Mouse (Mus musculus): ENCODE measurements at regions not wholly inside any gene's neighbourhood (a gene's known extent, or its start where the extent isn't known, plus 50 kb on each side); places are given as distances from the start of the nearest gene placed in this dataset.

DNA sequence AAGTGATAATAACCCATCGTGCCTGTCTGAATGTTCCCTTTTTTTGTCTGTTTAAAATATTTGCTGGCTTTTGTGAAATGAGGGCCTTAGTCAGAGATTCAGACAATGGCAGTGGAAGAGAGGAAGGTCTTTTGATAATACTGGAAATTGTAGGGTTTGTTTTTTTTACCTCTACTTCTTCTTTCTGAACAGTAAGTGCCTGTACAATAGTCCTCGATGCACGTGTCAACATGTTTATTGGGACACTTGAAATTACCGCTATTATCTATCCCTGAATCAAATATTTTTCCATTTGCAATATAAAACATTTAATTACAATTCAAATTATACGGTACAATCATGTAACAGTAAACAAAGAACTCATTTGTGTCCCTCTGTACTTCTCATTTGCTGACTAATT, 733.5 kb downstream of the Fam19a2 start:
- no peaks in the 10 kb centered on the region for H3K27me3 ChIP-seq
- no peaks in the 10 kb centered on the region for H3K36me3 ChIP-seq
- no peaks in the 10 kb centered on the region for H3K9me3 ChIP-seq
- no peak overlapping the region for H3K27ac ChIP-seq (replicated peaks)
- WGBS: 85% methylated on average over 5 of the region's 5 CpGs
- no peak overlapping the region for H3K4me3 ChIP-seq
- H3K9ac ChIP-seq (replicated peaks): no peak overlapping the region
- no peak overlapping the region for H3K4me2 ChIP-seq (replicated peaks)
- no peaks in the 10 kb centered on the region for H3K4me1 ChIP-seq
- no peak for ATAC-seq (ENCODE audit: low FRiP score, low read depth)

DNA sequence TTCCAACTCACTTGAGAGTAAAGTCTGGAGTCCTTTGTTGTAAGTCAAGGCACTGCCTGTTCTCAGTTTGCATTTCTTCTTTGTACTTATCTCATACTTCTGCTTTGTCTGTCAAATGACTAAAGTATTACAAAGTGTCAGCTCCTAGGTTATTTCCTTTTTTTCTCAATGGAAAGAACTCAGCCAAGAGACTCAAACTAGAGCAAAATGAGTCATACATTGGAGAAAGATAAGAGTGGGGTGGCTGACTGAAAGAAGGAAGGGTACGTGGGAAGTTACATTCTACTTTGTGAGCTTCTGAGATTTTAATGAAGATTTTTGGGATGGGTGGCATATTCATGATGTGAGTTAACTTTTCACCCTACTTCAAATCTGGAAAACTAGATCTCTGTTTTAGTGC, 735.2 kb downstream of the Fam19a2 start:
- Histone ChIP-seq H3K9ac (replicated peaks) (no peak overlapping the region), H3K4me1 (no peaks in the 10 kb centered on the region), H3K27ac (replicated peaks) (no peak overlapping the region), H3K9me3 (no peaks in the 10 kb centered on the region), H3K36me3 (no peaks in the 10 kb centered on the region), H3K4me3 (no peak overlapping the region), H3K27me3 (no peaks in the 10 kb centered on the region), H3K4me2 (replicated peaks) (no peak overlapping the region)
- no peak for ATAC-seq (ENCODE audit: low FRiP score, low read depth)
- 90% methylated on average over 1 of the region's 1 CpGs for WGBS

DNA sequence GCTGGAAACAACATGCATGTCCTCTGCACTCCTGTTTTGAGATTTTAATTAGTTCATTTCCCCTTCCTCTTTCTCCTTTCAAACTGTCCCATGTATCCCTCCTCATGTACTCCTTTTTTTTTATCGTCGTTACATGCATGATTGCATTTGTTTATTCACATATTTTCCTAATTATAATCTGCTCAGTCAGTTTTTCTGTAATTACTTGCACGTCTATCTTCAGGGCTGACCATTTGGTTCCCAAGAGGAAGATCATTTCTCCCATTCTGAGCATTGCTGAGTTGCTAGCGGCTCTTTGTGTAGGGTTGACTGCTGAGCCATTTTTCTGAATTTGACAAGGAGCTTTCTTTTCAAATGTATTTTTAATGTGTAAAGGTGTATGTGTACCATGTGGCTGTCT, 781.2 kb downstream of the Fam19a2 start:
- 75% methylated on average over 4 of the region's 4 CpGs for WGBS
- Histone ChIP-seq H3K4me3 (no peak overlapping the region), H3K4me2 (replicated peaks) (no peak overlapping the region), H3K9ac (replicated peaks) (no peak overlapping the region), H3K4me1 (no peaks in the 10 kb centered on the region), H3K36me3 (no peaks in the 10 kb centered on the region), H3K27me3 (no peaks in the 10 kb centered on the region), H3K9me3 (no peaks in the 10 kb centered on the region), H3K27ac (replicated peaks) (no peak overlapping the region)
- ATAC-seq (ENCODE audit: low FRiP score, low read depth): no peak

DNA sequence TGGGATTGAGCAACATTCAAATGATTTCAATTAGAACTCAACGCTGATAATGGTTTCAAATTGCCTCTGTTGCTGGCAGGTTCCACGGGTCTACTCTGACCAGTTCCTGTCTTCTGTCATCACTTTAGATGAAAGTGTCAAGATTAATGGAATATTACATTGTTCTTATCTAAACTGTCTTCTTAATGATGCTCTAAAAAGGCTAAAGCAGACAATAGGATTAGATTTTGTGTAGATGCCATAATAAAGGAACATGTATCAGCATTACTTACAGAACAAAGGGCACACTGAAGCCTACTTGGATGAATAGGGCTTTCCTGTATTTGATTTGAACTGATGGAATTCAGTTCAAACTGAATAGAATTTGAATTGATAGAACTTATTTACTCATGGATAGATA, 782.0 kb downstream of the Fam19a2 start:
- 85% methylated on average over 2 of the region's 2 CpGs for WGBS
- Histone ChIP-seq H3K4me1 (no peaks in the 10 kb centered on the region), H3K4me2 (replicated peaks) (no peak overlapping the region), H3K36me3 (no peaks in the 10 kb centered on the region), H3K9me3 (no peaks in the 10 kb centered on the region), H3K27ac (replicated peaks) (no peak overlapping the region), H3K9ac (replicated peaks) (no peak overlapping the region), H3K27me3 (no peaks in the 10 kb centered on the region), H3K4me3 (no peak overlapping the region)
- ATAC-seq (ENCODE audit: low FRiP score, low read depth): no peak

DNA sequence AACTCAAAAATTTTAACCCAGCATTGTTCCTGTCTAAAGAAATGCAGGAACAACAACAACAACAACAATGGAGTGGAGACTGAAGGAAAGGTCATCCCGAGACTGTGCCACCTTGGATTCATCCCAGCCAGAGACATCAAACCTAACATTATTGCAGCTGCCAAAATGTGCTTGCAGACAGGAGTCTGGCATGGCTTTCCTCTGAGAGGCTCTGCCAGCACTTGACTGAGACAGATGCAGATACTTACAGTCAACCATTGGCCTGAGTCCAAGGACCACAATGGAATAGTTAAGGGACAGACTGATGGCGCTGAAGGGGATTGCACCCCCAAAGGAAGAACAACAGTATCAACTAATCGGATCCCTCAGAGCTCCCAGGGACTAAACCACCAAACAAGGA, 819.0 kb downstream of the Fam19a2 start:
- no peak overlapping the region for H3K4me3 ChIP-seq
- H3K27ac ChIP-seq (replicated peaks): no peak overlapping the region
- H3K9ac ChIP-seq (replicated peaks): no peak overlapping the region
- 79% methylated on average over 3 of the region's 3 CpGs for WGBS
- H3K9me3 ChIP-seq: no peaks in the 10 kb centered on the region
- no peak for ATAC-seq (ENCODE audit: low FRiP score, low read depth)
- H3K4me1 ChIP-seq: no peaks in the 10 kb centered on the region
- no peaks in the 10 kb centered on the region for H3K36me3 ChIP-seq
- H3K27me3 ChIP-seq: no peaks in the 10 kb centered on the region
- H3K4me2 ChIP-seq (replicated peaks): no peak overlapping the region

DNA sequence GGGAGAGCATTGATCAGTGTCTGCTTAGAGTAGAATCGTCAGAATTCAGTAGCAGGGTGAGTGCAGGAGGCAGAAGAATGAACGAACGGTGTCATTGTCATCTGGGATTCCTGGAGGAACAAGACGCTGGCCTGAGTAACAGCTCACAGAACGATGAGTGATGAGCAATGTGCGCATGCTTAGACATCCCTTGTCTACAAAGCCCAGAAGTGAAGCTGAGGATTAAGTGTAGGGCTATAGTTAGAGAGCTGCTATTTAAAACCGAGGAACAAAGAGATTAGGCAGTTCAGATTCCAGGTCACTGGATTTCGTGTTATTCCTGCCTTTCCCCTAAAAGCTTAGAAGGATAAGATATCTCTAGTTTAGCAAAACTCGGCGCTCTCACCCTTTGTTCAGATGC, 826.8 kb downstream of the Fam19a2 start:
- H3K27ac ChIP-seq (replicated peaks): no peak overlapping the region
- ATAC-seq (ENCODE audit: low FRiP score, low read depth): no peak
- H3K27me3 ChIP-seq: no peaks in the 10 kb centered on the region
- no peak overlapping the region for H3K4me2 ChIP-seq (replicated peaks)
- H3K4me3 ChIP-seq: no peak overlapping the region
- no peaks in the 10 kb centered on the region for H3K4me1 ChIP-seq
- WGBS: 51% methylated on average over 10 of the region's 10 CpGs
- H3K36me3 ChIP-seq: no peaks in the 10 kb centered on the region
- no peak overlapping the region for H3K9ac ChIP-seq (replicated peaks)
- H3K9me3 ChIP-seq: no peaks in the 10 kb centered on the region

DNA sequence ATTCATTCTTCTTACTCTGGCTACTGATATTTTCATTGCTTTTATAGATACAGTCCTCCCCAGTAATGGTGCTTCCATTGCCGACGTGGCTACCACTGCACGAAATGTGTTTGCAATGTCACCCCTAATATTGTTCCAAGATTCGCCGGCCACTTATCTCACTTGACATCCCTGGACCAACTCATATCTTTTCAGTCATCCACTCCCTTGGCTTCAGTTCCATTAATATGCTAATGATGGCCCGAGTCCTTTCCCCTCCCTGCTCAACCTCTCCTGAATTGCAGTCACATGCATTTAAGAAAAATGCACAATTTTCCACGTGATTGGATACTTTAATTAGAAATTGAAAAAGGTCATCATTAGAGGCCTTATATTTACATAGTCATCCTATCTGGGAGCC, 827.6 kb downstream of the Fam19a2 start:
- Histone ChIP-seq H3K9ac (replicated peaks) (no peak overlapping the region), H3K4me3 (no peak overlapping the region), H3K4me2 (replicated peaks) (no peak overlapping the region), H3K27ac (replicated peaks) (no peak overlapping the region), H3K9me3 (no peaks in the 10 kb centered on the region), H3K4me1 (no peaks in the 10 kb centered on the region), H3K27me3 (no peaks in the 10 kb centered on the region), H3K36me3 (no peaks in the 10 kb centered on the region)
- ATAC-seq (ENCODE audit: low FRiP score, low read depth): 0 out of 2 replicates have a peak, but pooled peaks have one; percentile 6
- WGBS: 77% methylated on average over 7 of the region's 7 CpGs

DNA sequence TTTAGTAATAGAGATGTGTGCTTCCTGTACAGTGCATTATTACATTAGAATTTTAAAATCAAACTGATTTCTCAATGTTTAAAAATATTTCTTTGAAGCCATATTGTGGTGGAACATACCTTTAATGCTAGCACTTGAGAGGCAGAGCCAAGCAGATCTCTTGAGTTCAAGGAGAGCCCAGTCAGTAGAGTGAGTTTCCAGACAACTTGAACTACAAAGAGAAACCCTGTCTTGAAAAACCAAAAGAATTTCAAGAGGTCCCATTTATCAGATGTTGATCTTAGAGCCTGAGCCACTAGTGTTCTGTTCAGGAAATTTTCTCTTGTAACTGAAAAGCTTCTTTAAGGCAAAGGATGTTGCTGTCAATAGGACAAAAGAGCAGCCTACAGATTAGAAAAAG, 855.8 kb downstream of the Fam19a2 start:
- no peak for ATAC-seq (ENCODE audit: low FRiP score, low read depth)
- Histone ChIP-seq H3K27ac (replicated peaks) (no peak overlapping the region), H3K4me3 (no peak overlapping the region), H3K9ac (replicated peaks) (no peak overlapping the region), H3K4me2 (replicated peaks) (no peak overlapping the region), H3K36me3 (no peaks in the 10 kb centered on the region), H3K4me1 (no peaks in the 10 kb centered on the region), H3K27me3 (no peaks in the 10 kb centered on the region), H3K9me3 (no peaks in the 10 kb centered on the region)

DNA sequence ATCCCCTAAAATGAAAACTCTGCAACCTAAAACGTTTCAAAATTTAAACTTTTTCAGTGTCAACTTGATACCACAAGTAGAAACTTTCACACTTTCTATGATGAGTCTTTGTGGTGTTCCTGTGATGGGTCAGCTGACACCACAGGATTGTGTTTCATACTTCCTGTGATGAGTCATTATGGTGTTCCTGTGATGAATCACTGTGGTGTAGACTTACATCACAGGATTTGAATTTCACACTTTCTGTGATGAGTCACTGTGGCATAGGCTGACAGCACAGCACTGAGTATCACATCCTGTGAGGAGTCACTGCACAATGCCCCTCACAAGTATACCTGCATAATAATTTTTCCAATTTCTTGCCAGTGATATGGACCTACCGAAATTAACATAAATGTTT, 874.7 kb downstream of the Fam19a2 start:
- 78% methylated on average over 2 of the region's 2 CpGs for WGBS
- Histone ChIP-seq H3K4me3 (no peak overlapping the region), H3K27me3 (no peaks in the 10 kb centered on the region), H3K4me1 (no peaks in the 10 kb centered on the region), H3K36me3 (no peaks in the 10 kb centered on the region), H3K4me2 (replicated peaks) (no peak overlapping the region), H3K9ac (replicated peaks) (no peak overlapping the region), H3K27ac (replicated peaks) (no peak overlapping the region), H3K9me3 (no peaks in the 10 kb centered on the region)
- ATAC-seq (ENCODE audit: low FRiP score, low read depth): no peak

DNA sequence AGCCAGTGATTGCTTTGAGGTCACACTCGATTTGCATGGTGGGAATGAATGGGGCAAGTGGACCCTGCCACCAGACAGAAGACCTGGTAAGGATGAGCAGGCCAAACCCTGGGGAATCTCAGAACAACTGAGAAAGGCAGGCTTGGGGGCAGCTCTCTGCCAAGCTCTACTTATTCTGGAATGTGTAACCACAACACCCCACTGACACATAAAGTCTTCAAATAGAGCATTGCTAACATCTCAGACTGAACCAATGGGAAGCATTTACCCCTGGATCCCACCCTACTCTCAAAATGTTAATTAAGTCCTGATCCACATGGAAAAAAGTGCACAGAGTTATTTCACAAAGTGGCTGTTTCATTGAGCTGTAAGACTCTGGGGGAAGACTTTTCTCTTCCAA, 878.5 kb downstream of the Fam19a2 start:
- H3K4me3 ChIP-seq: no peak overlapping the region
- H3K4me1 ChIP-seq: peaks cover 5% of the 10 kb centered on the region; the same call in 1 of the 2 replicates
- H3K4me2 ChIP-seq (replicated peaks): no peak overlapping the region
- WGBS: 69% methylated on average over 1 of the region's 1 CpGs
- H3K27ac ChIP-seq (replicated peaks): no peak overlapping the region
- H3K9ac ChIP-seq (replicated peaks): no peak overlapping the region
- no peaks in the 10 kb centered on the region for H3K36me3 ChIP-seq
- H3K27me3 ChIP-seq: no peaks in the 10 kb centered on the region
- H3K9me3 ChIP-seq: no peaks in the 10 kb centered on the region
- no peak for ATAC-seq (ENCODE audit: low FRiP score, low read depth)

DNA sequence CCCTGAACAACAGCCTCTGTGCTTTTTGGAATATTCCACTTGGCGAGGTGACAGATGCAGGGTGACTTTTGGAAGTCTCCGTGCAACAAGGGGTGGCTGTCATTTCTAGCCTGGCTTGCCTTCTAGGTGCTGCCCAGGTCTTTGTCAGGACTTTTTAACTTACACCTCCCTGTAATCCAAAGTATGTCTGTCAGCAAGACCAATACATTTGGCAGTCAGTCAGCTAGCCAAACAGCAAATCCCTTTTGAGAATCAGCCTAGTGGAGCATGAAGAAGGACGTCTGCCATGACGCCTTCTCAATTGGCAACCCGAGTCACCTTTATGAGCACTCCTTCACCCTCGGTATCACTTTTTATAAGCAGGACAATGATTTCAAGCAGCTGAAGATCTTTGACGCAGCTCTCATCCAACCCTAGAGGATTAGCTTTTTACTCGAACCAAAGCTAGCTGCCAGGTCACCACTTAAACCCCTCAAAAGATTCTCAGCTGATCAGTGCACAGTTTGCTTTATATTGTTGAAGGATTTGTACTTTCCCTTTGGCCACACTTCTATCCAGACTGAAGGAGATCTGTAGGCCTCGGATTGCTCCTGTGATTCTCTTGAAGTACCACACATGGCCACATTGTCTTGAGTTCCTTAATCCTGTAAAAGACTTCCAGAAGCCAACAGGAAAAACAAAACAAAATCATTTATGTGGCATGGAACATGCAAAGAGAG, 883.1 kb downstream of the Fam19a2 start:
- Histone ChIP-seq H3K9me3 (no peaks in the 10 kb centered on the region), H3K4me2 (replicated peaks) (no peak overlapping the region), H3K36me3 (no peaks in the 10 kb centered on the region), H3K4me3 (no peak overlapping the region), H3K27ac (replicated peaks) (no peak overlapping the region), H3K27me3 (no peaks in the 10 kb centered on the region), H3K9ac (replicated peaks) (no peak overlapping the region), H3K4me1 (peaks cover 5% of the 10 kb centered on the region; the same call in 1 of the 2 replicates)
- WGBS: 13% methylated on average over 9 of the region's 9 CpGs
- no peak for ATAC-seq (ENCODE audit: low FRiP score, low read depth)

DNA sequence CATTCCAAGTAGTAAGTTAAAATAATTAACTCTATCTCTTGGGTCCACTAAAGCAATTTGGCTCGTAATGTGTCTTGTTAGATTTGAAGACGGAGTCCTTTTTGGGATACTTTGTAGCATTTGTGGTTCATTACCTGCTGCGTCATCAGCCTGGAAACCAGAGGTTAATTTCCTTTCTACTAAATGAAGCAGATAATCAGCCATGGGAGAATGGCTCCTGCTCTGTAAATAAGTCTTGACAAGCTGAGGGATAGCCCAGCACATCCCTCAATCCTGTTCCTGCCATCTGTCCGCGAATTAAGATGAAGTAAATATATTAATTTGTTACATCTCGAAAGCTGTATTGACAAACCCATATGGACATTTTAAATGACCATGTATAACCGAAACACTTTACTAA, 899.6 kb downstream of the Fam19a2 start:
- Histone ChIP-seq H3K4me1 (no peaks in the 10 kb centered on the region), H3K4me3 (no peak overlapping the region), H3K9me3 (no peaks in the 10 kb centered on the region), H3K27ac (replicated peaks) (no peak overlapping the region), H3K36me3 (no peaks in the 10 kb centered on the region), H3K27me3 (no peaks in the 10 kb centered on the region), H3K4me2 (replicated peaks) (no peak overlapping the region), H3K9ac (replicated peaks) (no peak overlapping the region)
- no peak for ATAC-seq (ENCODE audit: low FRiP score, low read depth)
- WGBS: 80% methylated on average over 7 of the region's 7 CpGs

DNA sequence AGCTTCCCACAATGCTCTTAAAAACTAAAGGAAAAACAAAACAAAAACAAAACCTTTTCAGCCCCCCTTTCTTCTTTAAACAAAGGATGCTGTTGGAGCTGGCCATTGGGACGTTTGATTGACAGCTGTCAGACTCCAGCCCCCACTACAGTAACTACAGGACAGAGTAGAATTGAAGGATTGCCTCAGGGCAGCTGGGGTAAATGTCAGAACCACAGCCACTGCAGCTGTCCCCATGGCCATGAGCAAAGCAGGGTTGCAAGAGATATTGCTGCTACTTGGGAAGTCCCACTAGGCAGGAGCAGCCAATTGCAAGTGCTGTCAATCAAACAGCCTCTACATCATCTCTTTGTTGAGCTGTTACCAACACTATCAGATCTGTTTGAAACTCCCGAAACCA, 911.8 kb downstream of the Fam19a2 start:
- Histone ChIP-seq H3K4me1 (no peaks in the 10 kb centered on the region), H3K27me3 (no peaks in the 10 kb centered on the region), H3K27ac (replicated peaks) (no peak overlapping the region), H3K36me3 (no peaks in the 10 kb centered on the region), H3K9me3 (no peaks in the 10 kb centered on the region), H3K4me3 (no peak overlapping the region), H3K9ac (replicated peaks) (no peak overlapping the region), H3K4me2 (replicated peaks) (no peak overlapping the region)
- 73% methylated on average over 2 of the region's 2 CpGs for WGBS
- 0 out of 2 replicates have a peak, but pooled peaks have one; percentile 62 for ATAC-seq (ENCODE audit: low FRiP score, low read depth)

All from midbrain, embryonic 12.5 days (tissue).